In genomic region chr9:72958521-72959450, GRCm38 (mm10) we compare ENCODE assay signal across 8 mouse cellular contexts. TPM values are rescaled to one million over a fixed set of nuclear protein-coding genes. Genes with fewer than 3 reads are reported as not detected.
DNase-seq lines count a peak whose midpoint lies in the region; ATAC-seq lines count a peak whose summit lies in the region.

Gene Dyx1c1 (plus strand): TSS chr9:72958785.
Gene Gm44503 (plus strand): TSS chr9:72958852.

- peak within 1 kb of the TSS; percentile 67 for H3K4me2 ChIP-seq in heart, embryonic 14.5 days (ENCODE audit: low read length)
- peak within 1 kb of the TSS; percentile 75 for H3K4me2 ChIP-seq in liver, embryonic 11.5 days

- H3K9me3 ChIP-seq in heart, embryonic 14.5 days (ENCODE audit: control insufficient read depth, low read length) = no peaks in the 10 kb centered on the region
- no peaks in the 10 kb centered on the region for H3K9me3 ChIP-seq in liver, embryonic 11.5 days (ENCODE audit: control insufficient read depth, low read length)

- 0 out of 4 replicates have a peak within 1 kb of the TSS, but pooled peaks of 1 of the 2 experiments have one; percentile 14 for H3K27ac ChIP-seq in heart, embryonic 14.5 days (replicated peaks in 1 of 2; ENCODE audit: control insufficient read depth in 1 of 2, insufficient read depth in 1 of 2, low read depth in 2 of 2, low read length in 2 of 2)
- H3K27ac ChIP-seq in liver, embryonic 11.5 days (ENCODE audit: low read depth, low read length) = peak within 1 kb of the TSS; percentile 2

- peaks cover 0 to 4% of the 10 kb centered on the region in 2 experiments; a peak in 1 of 4 replicates for H3K4me1 ChIP-seq in heart, embryonic 14.5 days (ENCODE audit: control insufficient read depth in 2 of 2, insufficient read depth in 2 of 2, low read length in 2 of 2)
- peaks cover 3% of the 10 kb centered on the region for H3K4me1 ChIP-seq in liver, embryonic 11.5 days (replicated peaks; ENCODE audit: control insufficient read depth, insufficient read depth, low read length)

- peak within 1 kb of the TSS; percentile 63 for H3K9ac ChIP-seq in heart, embryonic 14.5 days (ENCODE audit: low read length)
- peak within 1 kb of the TSS; percentile 56 for H3K9ac ChIP-seq in liver, embryonic 11.5 days (ENCODE audit: low read depth, low read length)

- peak; percentile 57 for ATAC-seq in heart, embryonic 14.5 days (ENCODE audit: insufficient number of reproducible peaks, insufficient read depth, low FRiP score, low read depth)
- peak; percentile 84 for ATAC-seq in liver, embryonic 11.5 days (replicated peaks; ENCODE audit: low FRiP score)

- H3K4me3 ChIP-seq in heart, embryonic 14.5 days (ENCODE audit: control insufficient read depth in 1 of 2, insufficient read depth in 1 of 2, low read depth in 1 of 2, low read length in 2 of 2) = peak within 1 kb of the TSS; percentile 56 to 87
- peak within 1 kb of the TSS; percentile 77 for H3K4me3 ChIP-seq in liver, embryonic 11.5 days (ENCODE audit: low read depth, low read length)

- DNase-seq in A20 (ENCODE audit: low read depth, low spot score) = peak; percentile 85
- peak; percentile 87 for DNase-seq in brain, adult 2 months (ENCODE audit: low read depth, low spot score)
- peak; percentile 39 for DNase-seq in fibroblast of lung, adult 2 months (ENCODE audit: low read depth)
- DNase-seq in kidney, postnatal 10 days = peak; percentile 89
- peak; percentile 85 for DNase-seq in liver, embryonic 11.5 days (ENCODE audit: low spot score)
- DNase-seq in naive thymus-derived CD4-positive, alpha-beta T cell, adult 2 months (ENCODE audit: low read depth) = peak; percentile 92
- peak; percentile 89 for DNase-seq in splenic B cell, adult 2 months (ENCODE audit: low read depth, low spot score)

- no peaks in the 10 kb centered on the region for H3K27me3 ChIP-seq in heart, embryonic 14.5 days (ENCODE audit: control insufficient read depth, insufficient read depth, low read length)
- H3K27me3 ChIP-seq in liver, embryonic 11.5 days (replicated peaks; ENCODE audit: control insufficient read depth, insufficient read depth, low read length) = no peaks in the 10 kb centered on the region
- no peaks in the 10 kb centered on the region for H3K27me3 ChIP-seq in splenic B cell, adult 2 months (ENCODE audit: control insufficient read depth, insufficient read depth, low read length, poor library complexity, severe bottlenecking)

- H3K36me3 ChIP-seq in heart, embryonic 14.5 days (ENCODE audit: control insufficient read depth, insufficient read depth, low read length) = no peaks in the 10 kb centered on the region
- no peaks in the 10 kb centered on the region for H3K36me3 ChIP-seq in liver, embryonic 11.5 days (ENCODE audit: control insufficient read depth, insufficient read depth, low read length)
- no peaks in the 10 kb centered on the region for H3K36me3 ChIP-seq in splenic B cell, adult 2 months (ENCODE audit: control insufficient read depth, insufficient read depth, low read length, poor library complexity, severe bottlenecking)

- 1% methylated on average over 43 of the region's 43 CpGs for WGBS in heart, embryonic 14.5 days
- 2% methylated on average over 43 of the region's 43 CpGs for WGBS in liver, embryonic 11.5 days

RNA-seq across cellular contexts. Expression of gene Dyx1c1, which starts in this region (rescaled TPM):
- polyA plus RNA-seq in heart, embryonic 14.5 days (2014; fragmentation: Nextera tagmentation; extraction: Ambion mirVana) = 0.74 and 0.78 TPM in 2 replicates
- polyA plus RNA-seq in liver, embryonic 11.5 days (2014; fragmentation: Nextera tagmentation; extraction: Ambion mirVana) = 0.70 and 0.77 TPM in 2 replicates

RNA-seq across cellular contexts. Expression of gene Gm44503, which starts in this region (rescaled TPM):
- not detected in 2 replicates for polyA plus RNA-seq in heart, embryonic 14.5 days (2014; fragmentation: Nextera tagmentation; extraction: Ambion mirVana)
- not detected in 2 replicates for polyA plus RNA-seq in liver, embryonic 11.5 days (2014; fragmentation: Nextera tagmentation; extraction: Ambion mirVana)

Comparison
In these comparisons a context has a peak if more than half of its experiments do, and no peak if none do; other contexts are left out.
1. Peak in ATAC-seq, H3K4me3 ChIP-seq, H3K9ac ChIP-seq and H3K4me2 ChIP-seq in heart, embryonic 14.5 days; RNA of the genes that start here not detected or under 1 TPM.
2. Peak in DNase-seq, ATAC-seq, H3K4me3 ChIP-seq, H3K27ac ChIP-seq, H3K9ac ChIP-seq and H3K4me2 ChIP-seq in liver, embryonic 11.5 days; RNA of the genes that start here not detected or under 1 TPM.
3. DNase-seq: peak in every context shown above with its lines; median percentile 92 in naive thymus-derived CD4-positive, alpha-beta T cell, adult 2 months; 89 in kidney, postnatal 10 days; 89 in splenic B cell, adult 2 months; 87 in brain, adult 2 months; 85 in A20; 85 in liver, embryonic 11.5 days; 39 in fibroblast of lung, adult 2 months.